Mouse (Mus musculus) monocyte, adult 2 months (primary cell): ENCODE measurements around the gene Mindy4b-ps.
"Not testable (repeated sequence)": the region's sequence is repeated elsewhere in the genome, so short reads cannot be mapped to it uniquely, and the experiment has no call there.

Source experiments
- DNase-seq, 2 experiments: peaks; one replicate each; pipeline ENCODE4 v3.0.0; 2022; ENCODE audit warnings: low spot score in 2 of 2, low read depth in 1 of 2

The Mindy4b-ps gene

GRCm38 (mm10) chr3:58822211-58822610 is at the start of gene Mindy4b-ps:
Gene Mindy4b-ps (minus strand): TSS chr3:58822311.
- DNase-seq: no peak

GRCm38 (mm10) chr3:58871882-58872281 is 49.8 kb upstream of the Mindy4b-ps start:
- not testable (repeated sequence) for DNase-seq

DNA sequence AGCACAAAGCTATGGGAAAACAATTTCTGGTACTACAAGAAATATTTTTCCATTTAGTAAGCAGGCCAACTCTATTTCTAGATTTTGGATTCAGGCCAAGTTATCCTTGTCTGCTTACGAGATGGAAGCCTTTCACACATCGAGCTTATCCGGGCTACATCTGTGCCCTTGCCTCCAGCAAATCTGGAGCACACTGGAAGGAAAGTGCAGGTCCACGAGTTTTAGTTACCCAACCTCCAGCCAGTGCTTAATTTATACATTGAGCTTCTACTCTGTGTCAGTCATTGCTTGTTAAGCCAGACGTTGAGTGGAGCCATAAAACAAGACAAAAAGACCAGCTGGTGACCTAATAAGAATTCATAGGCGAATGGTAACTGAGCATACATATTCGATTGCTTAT is 43.6 kb upstream of the Mindy4b-ps start:
- no peak for DNase-seq

DNA sequence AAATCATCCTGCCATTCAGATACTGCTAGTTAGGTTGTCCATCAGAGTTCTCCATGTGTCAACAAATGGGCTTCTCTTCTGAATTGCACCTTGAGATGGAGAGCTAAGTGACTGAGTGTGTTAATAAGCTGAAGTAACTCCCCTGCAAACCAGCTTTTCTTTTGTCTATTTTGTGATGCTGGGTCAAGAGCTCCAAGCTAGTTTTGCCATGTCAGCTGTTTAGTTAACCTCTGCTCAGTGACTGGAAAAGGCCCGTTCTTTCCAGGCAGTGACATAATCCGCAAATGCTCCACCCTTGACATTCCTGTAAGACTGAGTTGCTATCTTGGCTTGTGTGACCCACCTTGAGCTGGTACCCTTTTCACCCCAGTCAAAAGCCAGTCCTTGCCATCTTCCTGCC is 40.9 kb upstream of the Mindy4b-ps start:
- no peak for DNase-seq

DNA sequence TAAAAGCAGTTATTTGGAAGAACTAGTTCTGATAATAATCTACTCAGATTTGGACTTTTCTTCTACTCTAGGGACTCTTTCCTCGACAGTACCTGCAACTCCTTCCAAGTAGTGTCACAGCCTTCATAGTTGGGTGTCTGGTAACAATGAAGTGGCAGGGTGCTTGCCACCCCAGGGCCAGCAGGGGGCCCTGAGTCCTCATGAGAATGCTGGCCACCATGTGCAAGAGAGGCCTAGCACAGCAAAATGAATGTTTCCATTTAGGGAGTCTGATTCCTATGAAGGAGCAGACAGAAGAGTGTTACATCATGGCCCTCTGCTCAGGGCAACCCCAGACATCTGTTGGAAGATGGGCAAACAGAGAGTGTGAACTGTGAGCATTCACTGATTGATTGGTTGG is 21.3 kb upstream of the Mindy4b-ps start:
- DNase-seq: no peak

GRCm38 (mm10) chr3:58833442-58834160 is 11.5 kb upstream of the Mindy4b-ps start:
- no peak for DNase-seq

DNA sequence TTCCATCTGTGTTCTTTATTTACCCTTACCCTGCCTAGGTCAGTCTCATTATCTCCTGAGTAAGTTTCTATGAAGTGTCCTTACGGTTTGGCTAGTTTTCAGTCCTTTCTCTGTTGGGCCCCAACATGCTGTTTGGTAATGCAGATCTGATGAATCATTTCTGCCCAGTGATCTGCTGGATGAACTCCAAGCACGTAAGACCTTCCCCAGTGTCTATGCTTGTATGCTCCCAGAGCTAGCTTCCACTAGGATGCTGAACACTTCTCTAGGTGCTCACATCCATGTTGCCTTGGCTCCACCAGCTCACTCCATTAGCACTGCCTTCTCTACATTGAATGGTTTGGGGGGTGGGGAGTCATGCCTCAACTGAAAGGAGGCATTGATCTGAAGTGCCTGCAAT is 10.8 kb upstream of the Mindy4b-ps start:
- DNase-seq: no peak

- no peak for DNase-seq
Measured at GRCm38 (mm10) chr3:58831586-58831985, 9.5 kb upstream of the Mindy4b-ps start.

DNA sequence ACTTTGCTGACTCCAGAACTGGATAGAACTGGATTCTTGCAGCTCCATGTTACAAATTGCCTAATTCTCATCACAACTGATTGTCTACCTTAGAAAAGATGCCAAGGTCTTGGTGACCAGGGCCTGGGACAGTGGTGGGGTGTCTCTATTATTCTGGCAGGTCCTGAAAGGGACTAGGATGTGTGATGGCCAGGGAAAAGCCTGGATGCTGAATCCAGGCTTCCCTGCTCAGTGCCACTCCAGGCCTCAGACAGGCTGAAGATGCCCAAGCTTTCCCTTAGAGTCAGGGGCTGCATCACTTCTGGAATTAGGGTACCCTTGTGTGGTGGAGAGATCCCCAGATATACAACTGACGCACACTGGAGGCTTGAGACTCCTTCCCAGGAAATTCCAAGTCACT is 7.8 kb upstream of the Mindy4b-ps start:
- no peak for DNase-seq

DNA sequence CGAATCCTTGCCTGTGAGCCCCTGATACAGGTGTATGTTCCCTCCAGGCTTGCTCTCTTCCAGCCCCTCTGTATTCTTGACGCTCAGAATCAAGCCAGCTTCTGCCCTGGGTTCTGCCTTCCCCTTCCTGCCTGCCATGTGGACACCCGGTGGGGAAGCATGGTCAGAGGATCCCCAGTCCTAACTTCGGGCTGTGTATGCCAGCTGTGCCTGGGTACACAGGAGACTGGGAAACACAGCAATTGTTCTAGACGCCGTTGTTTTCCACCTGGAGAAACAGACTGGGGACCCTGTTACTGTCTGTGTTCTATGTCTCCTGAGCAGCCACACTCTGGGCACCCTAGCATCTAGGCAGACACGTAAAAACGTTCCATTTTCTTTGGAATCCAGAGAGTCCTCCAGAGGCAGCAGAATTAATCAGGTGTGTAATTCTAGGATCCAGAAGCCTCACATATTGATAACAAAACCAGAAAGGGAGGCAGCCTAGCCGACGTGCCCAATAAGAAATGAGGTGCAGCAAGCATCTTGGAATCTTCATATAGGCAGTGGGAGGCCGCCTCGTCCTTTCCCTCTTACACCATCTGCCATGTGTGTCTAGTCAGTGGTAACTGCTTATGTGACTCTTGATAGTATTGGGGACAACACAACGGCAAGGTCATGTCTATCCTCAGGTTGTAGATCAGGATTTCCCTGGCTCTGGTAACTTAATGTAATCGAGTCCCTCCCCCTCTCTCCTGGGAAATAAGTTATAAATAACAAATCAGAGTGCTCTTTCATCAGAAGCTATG is 6.4 kb upstream of the Mindy4b-ps start:
- no peak for DNase-seq

- no peak for DNase-seq
Measured at GRCm38 (mm10) chr3:58826266-58826665, 4.2 kb upstream of the Mindy4b-ps start.

DNA sequence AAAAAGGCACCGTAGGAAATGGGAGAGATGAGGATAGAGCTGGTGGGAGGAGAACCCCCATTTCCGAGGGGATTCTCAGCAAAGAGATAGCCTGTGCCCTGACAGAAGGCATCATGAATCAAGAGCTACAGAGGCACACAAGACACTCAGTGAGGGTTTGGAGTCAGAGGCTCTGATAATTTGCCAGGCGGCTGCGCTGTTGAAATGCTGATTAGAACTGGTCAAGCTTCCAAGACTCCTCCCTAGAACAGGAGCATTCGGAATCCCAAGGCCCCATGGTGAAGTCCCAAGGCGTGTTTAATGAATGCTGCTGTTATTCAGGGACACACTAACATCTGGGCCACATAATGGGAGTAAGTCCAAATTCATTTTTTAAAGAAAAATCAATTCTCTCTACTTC is 4.8 kb downstream of the Mindy4b-ps start:
- DNase-seq: no peak

GRCm38 (mm10) chr3:58814191-58814590 is 7.9 kb downstream of the Mindy4b-ps start:
- DNase-seq: no peak

GRCm38 (mm10) chr3:58810353-58810752 is 11.8 kb downstream of the Mindy4b-ps start:
- DNase-seq: no peak

DNA sequence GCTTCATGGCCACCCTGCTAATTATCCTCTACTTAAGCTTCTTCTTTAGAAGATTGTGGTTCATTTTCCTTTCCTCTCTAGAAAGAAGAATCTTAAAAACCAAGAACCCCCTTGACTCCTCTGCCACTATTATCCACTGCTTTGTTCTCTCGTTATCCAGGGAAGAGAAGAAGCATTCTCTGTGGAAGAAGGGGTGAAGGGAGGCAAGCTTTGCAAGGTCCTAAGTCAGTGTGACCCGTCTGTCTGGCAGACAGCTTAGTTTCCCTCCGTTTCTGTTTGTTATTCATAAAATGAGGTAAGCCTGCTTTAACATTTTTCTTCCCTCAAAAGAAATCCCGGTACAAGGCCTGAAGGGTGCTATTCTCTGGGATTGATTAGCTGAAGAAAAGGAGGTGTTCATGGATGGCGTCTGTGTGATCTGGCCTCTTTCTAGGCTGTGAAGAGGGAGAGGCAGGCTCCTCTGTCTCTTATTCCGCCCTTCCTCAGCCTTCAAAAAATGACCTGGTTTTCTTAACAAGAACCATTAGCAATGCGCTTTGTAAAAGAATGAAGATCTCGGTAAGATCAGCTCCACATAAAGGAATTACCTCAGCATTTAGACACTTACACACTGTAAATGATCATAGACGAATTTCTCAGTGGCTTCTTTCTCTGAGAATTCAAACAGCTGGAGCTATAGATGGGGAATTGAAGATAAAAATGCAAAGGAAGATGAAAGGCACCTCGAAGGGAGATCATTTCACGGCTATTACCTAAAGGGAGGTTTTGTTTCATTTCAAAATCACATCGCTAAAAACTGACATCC is 12.8 kb downstream of the Mindy4b-ps start:
- no peak for DNase-seq

DNA sequence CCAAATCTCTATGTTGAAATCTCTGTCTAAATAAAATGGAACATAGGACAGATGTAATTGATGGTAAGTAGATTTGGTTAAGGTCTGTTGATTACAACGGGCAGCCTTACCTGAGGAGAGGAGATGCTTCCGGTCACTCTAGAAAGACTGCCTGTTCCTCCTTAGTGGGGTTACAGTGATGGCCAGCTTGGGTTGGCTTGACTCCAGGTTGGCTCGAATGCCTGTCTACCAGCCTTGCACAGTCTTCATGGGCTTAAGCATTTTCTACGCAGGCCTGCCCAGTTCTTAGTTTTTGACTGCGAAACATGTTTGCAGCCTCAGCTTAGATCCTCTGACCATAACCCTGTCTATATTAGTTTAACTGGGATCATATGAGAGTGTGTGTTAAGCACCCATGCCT is 13.5 kb downstream of the Mindy4b-ps start:
- no peak for DNase-seq

GRCm38 (mm10) chr3:58804745-58805144 is 17.4 kb downstream of the Mindy4b-ps start:
- no peak for DNase-seq

DNA sequence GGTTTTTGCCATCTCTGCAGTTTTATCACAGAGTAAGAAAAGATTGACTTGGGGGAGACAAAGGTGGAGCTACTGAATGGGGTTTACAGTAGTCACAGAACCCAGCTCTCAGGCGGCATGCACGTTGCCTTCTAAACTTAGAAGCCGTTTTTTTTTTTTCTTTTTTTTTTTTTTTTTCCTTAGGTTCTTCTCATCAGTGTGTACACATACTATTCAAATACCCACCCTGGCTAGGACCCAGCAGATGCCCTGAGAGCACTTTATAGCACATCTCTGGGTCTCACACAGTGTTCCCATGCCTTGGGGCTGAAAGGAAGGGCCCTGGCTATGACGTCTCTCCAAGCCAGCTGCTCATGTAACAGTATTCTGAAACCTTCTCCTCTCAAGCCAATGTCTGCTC is 23.4 kb downstream of the Mindy4b-ps start:
- no peak for DNase-seq

- DNase-seq: no peak
Measured at GRCm38 (mm10) chr3:58798245-58798644, 23.9 kb downstream of the Mindy4b-ps start.

GRCm38 (mm10) chr3:58789473-58789872 is 32.6 kb downstream of the Mindy4b-ps start:
- DNase-seq: no peak

GRCm38 (mm10) chr3:58789033-58789432 is 33.1 kb downstream of the Mindy4b-ps start:
- no peak for DNase-seq

GRCm38 (mm10) chr3:58786470-58786869 is 35.6 kb downstream of the Mindy4b-ps start:
- DNase-seq: no peak
